Mouse (Mus musculus): ENCODE data around the gene Rnf227.

GRCm38 (mm10) chr11:69331152-69331551 lies 9.1 kb upstream of the Rnf227 start:
- TF ChIP-seq POLR2A (IDR thresholded peaks at IDR 0.05; ENCODE audit: insufficient read length, low read depth) (no peak), MYOG (IDR thresholded peaks at IDR 0.05; ENCODE audit: control insufficient read depth in 1 of 3, insufficient read depth in 1 of 3, insufficient read length in 2 of 3, low read depth in 2 of 3) (no peak), MYOD1 (IDR thresholded peaks at IDR 0.05; ENCODE audit: control insufficient read depth in 1 of 3, insufficient read length in 2 of 3, low read depth in 2 of 3) (no peak), E2F4 (IDR thresholded peaks at IDR 0.05; ENCODE audit: insufficient read depth) (no peak)

Measured in myocyte (in vitro differentiated cells).